Mouse (Mus musculus) intestine, postnatal 0 days (tissue): Measurements from ENCODE around the gene Hist1h2bg. TPM values are rescaled to one million over a fixed set of nuclear protein-coding genes. Genes with fewer than 3 reads are reported as not detected.
A peak's percentile ranks its signal among the peaks of the same experiment; 100 is the strongest.
"Not testable (repeated sequence)": the region's sequence is repeated elsewhere in the genome, so short reads cannot be mapped to it uniquely, and the experiment has no call there.

Experiments used
- ATAC-seq: fragments of 200-750 bp; cut with Nextera tagmentation; 2 replicates; pipeline ENCODE4 v1.8.0; 2017; ENCODE audit warnings: mild to moderate bottlenecking, moderate TSS enrichment, moderate library complexity
- H3K27ac ChIP-seq: fragments of 300-500 bp; sonication (generic); 2 replicates; pipeline ENCODE4 v1.5.1; 2014; ENCODE audit warnings: mild to moderate bottlenecking, low read depth, low read length, moderate library complexity
- H3K27me3 ChIP-seq: fragments of 300-500 bp; sonication (generic); replicated peaks from 2 replicates; pipeline ENCODE4 v1.6.1; 2014; ENCODE audit warnings: low read length, mixed read lengths; ENCODE audit not compliant: control insufficient read depth, insufficient read depth
- H3K36me3 ChIP-seq: fragments of 300-500 bp; sonication (generic); 2 replicates; pipeline ENCODE4 v1.6.1; 2014; ENCODE audit warnings: mild to moderate bottlenecking, moderate library complexity; ENCODE audit not compliant: control insufficient read depth, insufficient read depth
- H3K4me1 ChIP-seq: fragments of 300-500 bp; sonication (generic); replicated peaks from 2 replicates; pipeline ENCODE4 v1.6.1; 2014; ENCODE audit warnings: antibody characterized with exemption, low read length, mixed read lengths; ENCODE audit not compliant: control insufficient read depth, insufficient read depth
- H3K4me2 ChIP-seq: fragments of 300-500 bp; sonication (generic); replicated peaks from 2 replicates; pipeline ENCODE4 v1.6.1; 2014; ENCODE audit warnings: low read depth, mild to moderate bottlenecking, moderate library complexity
- H3K4me3 ChIP-seq: fragments of 300-500 bp; sonication (generic); 2 replicates; pipeline ENCODE4 v1.5.1; 2014; ENCODE audit warnings: low read depth, low read length
- H3K9ac ChIP-seq: fragments of 300-500 bp; sonication (generic); 2 replicates; pipeline ENCODE4 v1.6.1; 2014; ENCODE audit warnings: mild to moderate bottlenecking, low read depth, low read length
- H3K9me3 ChIP-seq: fragments of 300-500 bp; sonication (generic); 2 replicates; pipeline ENCODE4 v1.6.1; 2016; ENCODE audit warnings: mixed run types; ENCODE audit not compliant: control insufficient read depth
- CTCF ChIP-seq: sonication (generic); IDR thresholded peaks from 2 replicates; pipeline ENCODE4 v1.5.1; 2016; ENCODE audit warnings: low read depth, mild to moderate bottlenecking, control low read depth, antibody characterized with exemption, moderate library complexity
- WGBS: fragments of 180-500 bp; shearing (Covaris S2); extraction: QIAGEN DNeasy Blood & Tissue Kit; methylation state at CpG from one replicate; pipeline ENCODE4 v1.1.7; 2014; 5-methylcytosine and 5-hydroxymethylcytosine counted together
- polyA plus RNA-seq: library from polyadenylated mRNA; unstranded; fragments of >200 nt; fragmentation: Nextera tagmentation; extraction: Ambion mirVana; gene quantifications from 2 replicates; pipeline ENCODE4 v1.2.1, GENCODE M21; 2015

Gene Hist1h2bg
- polyA plus RNA-seq, 1 experiment from 2014 or later, result 3.1 TPM

DNA sequence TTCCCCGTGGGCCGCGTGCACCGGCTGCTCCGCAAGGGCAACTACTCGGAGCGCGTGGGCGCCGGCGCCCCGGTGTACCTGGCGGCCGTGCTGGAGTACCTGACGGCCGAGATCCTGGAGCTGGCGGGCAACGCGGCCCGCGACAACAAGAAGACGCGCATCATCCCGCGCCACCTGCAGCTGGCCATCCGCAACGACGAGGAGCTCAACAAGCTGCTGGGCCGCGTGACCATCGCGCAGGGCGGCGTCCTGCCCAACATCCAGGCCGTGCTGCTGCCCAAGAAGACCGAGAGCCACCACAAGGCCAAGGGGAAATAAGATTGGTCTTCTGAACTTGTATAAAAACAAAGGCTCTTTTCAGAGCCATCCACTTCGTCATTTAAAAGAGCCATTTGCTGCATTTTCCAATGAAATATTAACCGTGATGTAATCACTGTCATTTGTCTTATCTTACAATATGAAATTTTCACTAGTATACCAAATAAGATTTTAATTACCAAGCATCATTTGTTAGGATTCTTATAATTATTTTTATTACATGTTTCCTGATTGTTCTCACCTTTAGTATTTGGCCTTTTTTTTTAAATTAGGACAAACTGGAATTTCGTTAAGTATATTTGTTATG lies 3.5 kb downstream of the Hist1h2bg start:
- H3K36me3 ChIP-seq, H3K4me1 ChIP-seq, H3K9ac ChIP-seq, H3K27me3 ChIP-seq, H3K9me3 ChIP-seq: not testable (repeated sequence)
- ATAC-seq, result peak; percentile 29
- H3K4me3 ChIP-seq, result peak overlapping the region; percentile 18; the same call in 1 of the 2 replicates
- H3K27ac ChIP-seq, result peak overlapping the region; percentile 62; the same call in 1 of the 2 replicates
- peak overlapping the region; percentile 69 for H3K4me2 ChIP-seq
- WGBS, result under 1% methylated on average over 4 of the region's 39 CpGs

DNA sequence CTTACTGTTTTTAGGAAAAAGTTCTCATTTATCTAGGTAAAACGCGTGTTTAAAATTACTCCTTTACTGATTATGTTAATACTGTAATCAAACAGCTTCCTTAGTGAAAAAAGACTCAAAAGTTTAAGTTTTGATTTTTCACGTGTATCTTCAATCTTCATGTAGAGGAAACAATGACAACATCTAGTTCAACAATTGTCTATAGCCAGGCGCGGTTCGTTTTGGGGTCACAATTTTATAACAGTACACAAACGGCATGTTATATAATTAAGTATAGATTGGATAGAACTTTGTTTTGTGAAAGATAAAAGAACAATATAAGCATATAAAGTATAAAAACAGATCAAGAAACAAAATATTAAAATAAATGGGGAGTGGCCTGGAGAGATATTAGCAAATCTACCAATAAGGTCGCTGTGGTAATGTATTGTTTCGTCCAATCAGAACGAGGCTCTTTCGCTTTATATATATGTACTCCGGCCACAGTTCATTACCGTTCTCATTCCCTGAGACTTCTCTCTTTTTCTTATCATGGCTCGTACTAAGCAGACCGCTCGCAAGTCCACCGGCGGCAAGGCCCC lies 4.2 kb downstream of the Hist1h2bg start, which contains the start of gene Hist1h3d:
TSS of gene Hist1h3d (plus strand) at position 493 of the 581 bp plus-strand sequence.
- Histone ChIP-seq H3K9ac (peak within 1 kb of the TSS; percentile 46; the same call in 1 of the 2 replicates), H3K36me3 (no peaks in the 10 kb centered on the region), H3K27me3 (no peaks in the 10 kb centered on the region), H3K4me2 (peak within 1 kb of the TSS; percentile 67), H3K9me3 (no peaks in the 10 kb centered on the region), H3K27ac (peak within 1 kb of the TSS; percentile 54; the same call in 1 of the 2 replicates), H3K4me3 (peak within 1 kb of the TSS; percentile 34), H3K4me1 (peaks cover 9% of the 10 kb centered on the region; the same call in 1 of the 2 replicates)
- ATAC-seq, result peak; percentile 52
- no peak for TF ChIP-seq CTCF
- WGBS, result under 1% methylated on average over 18 of the region's 18 CpGs

DNA sequence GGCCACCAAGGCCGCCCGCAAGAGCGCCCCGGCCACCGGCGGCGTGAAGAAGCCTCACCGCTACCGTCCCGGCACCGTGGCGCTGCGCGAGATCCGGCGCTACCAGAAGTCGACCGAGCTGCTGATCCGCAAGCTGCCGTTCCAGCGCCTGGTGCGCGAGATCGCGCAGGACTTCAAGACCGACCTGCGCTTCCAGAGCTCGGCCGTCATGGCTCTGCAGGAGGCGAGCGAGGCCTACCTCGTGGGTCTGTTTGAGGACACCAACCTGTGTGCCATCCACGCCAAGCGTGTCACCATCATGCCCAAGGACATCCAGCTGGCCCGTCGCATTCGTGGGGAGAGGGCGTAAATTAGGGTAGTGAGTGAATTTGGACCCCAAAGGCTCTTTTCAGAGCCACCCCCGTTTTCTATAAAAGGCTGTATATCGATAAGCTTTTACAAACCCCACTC lies 4.7 kb downstream of the Hist1h2bg start:
- H3K27me3 ChIP-seq, H3K4me1 ChIP-seq, ATAC-seq, H3K9me3 ChIP-seq, H3K36me3 ChIP-seq: not testable (repeated sequence)
- peak overlapping the region; percentile 34 for H3K4me3 ChIP-seq
- WGBS, result 0% methylated on average over 9 of the region's 40 CpGs
- H3K9ac ChIP-seq, result peak overlapping the region; percentile 46; the same call in 1 of the 2 replicates
- H3K27ac ChIP-seq, result peak overlapping the region; percentile 54; the same call in 1 of the 2 replicates
- peak overlapping the region; percentile 67 for H3K4me2 ChIP-seq

DNA sequence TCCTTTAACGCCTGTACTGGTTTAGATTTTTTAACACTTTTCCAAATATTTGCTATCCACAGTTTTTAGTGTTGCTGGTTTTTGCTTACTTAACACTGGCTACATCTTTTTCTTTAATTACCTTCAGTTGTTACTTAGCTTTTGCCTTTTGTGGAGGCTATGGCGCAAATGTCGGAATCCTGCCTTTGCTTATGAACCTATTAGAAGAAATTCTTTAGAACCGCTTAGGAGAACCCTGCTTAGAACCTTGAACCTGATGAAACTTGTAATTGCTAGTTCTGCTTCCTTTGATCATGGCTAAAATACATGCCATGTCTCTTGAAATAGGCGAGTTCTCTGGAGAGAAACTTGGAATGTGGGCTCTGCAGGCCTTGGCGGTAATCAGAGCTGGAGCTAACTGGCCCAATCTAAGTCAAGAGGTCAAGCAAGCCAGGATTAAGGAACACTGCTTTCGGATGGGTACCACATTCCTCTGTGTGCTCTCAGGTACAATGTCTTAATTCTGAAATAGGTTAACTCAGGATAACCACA lies 5.2 kb downstream of the Hist1h2bg start:
- no peaks in the 10 kb centered on the region for H3K36me3 ChIP-seq
- peak overlapping the region; percentile 9; the same call in 1 of the 2 replicates for H3K27ac ChIP-seq
- peak overlapping the region; percentile 67 for H3K4me2 ChIP-seq

DNA sequence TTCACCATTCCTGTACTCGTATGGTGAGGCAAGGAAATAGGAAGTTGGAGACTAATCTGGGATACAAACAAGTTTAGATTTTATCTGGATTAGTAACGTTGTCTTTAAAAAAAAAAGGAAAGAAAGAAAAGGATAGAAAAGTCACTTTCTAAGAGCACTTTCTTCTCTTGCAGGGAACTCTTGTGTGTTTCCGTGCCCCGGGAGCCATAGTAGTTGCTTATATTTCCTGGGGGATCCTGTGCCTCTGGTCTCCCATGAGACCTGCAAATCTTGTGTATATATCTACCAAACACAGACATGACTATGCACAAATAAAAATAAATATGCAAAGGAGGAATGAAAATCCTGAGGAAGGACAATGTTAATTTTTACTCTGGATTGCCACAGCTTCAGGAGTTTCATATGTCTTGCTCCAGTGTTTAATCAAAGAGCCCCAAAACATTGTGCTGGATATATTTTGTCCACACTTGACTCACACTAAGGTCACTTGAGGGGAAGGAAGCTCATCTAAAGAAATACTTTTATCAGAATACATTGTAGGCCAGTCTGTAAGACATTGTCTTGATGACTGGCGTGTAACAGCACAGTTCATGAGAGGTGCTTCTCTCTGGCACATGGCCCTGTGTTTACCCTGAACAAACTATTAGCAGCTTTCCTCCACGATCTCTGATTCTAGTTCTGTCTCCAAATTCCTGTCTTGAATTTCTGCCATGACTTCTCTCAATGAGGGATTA lies 5.9 kb downstream of the Hist1h2bg start:
- WGBS, result 35% methylated on average over 6 of the region's 6 CpGs

More for the DNA sequence above, 5.2 kb downstream of the Hist1h2bg start:
- Histone ChIP-seq H3K27me3 (no peaks in the 10 kb centered on the region), H3K4me1 (peaks cover 9% of the 10 kb centered on the region; the same call in 1 of the 2 replicates), H3K9ac (peak overlapping the region; percentile 46; the same call in 1 of the 2 replicates), H3K4me3 (peak overlapping the region; percentile 34), H3K9me3 (no peaks in the 10 kb centered on the region)
- TF ChIP-seq CTCF, result no peak
- ATAC-seq, result no peak
- 7% methylated on average over 7 of the region's 7 CpGs for WGBS

DNA sequence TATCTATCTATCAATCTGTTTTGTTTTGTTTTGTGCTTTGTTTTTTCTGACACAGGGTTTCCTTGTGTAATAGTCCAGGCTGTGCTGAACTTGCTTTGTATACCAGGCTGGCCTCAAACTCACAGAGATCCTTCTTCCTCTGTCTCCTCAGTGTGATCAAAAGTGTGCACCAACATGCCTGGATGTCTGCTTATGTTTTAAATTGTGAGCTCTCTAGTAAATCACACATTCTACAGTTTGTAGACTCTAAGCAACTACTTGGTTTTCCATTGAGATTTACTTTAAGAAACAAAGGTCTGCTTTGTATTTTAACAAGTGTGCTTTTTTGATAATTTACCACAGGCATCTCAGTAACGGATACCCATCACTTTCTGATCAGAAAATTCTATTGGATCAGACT lies 6.6 kb downstream of the Hist1h2bg start:
- Histone ChIP-seq H3K9ac (no peak overlapping the region), H3K27ac (no peak overlapping the region), H3K9me3 (no peaks in the 10 kb centered on the region), H3K4me2 (no peak overlapping the region), H3K4me1 (peaks cover 3% of the 10 kb centered on the region; the same call in 1 of the 2 replicates), H3K27me3 (no peaks in the 10 kb centered on the region), H3K4me3 (no peak overlapping the region), H3K36me3 (no peaks in the 10 kb centered on the region)
- 95% methylated on average over 1 of the region's 1 CpGs for WGBS
- no peak for ATAC-seq
- no peak for TF ChIP-seq CTCF

More for the DNA sequence above, 5.9 kb downstream of the Hist1h2bg start:
- TF ChIP-seq CTCF, result no peak
- Histone ChIP-seq H3K4me3 (peak overlapping the region; percentile 34), H3K27ac (peak overlapping the region; percentile 9; the same call in 1 of the 2 replicates), H3K27me3 (no peaks in the 10 kb centered on the region), H3K4me2 (peak overlapping the region; percentile 67), H3K4me1 (peaks cover 9% of the 10 kb centered on the region; the same call in 1 of the 2 replicates), H3K36me3 (no peaks in the 10 kb centered on the region), H3K9me3 (no peaks in the 10 kb centered on the region), H3K9ac (peak overlapping the region; percentile 46; the same call in 1 of the 2 replicates)
- no peak for ATAC-seq
